Comparison of ENCODE assay signal across 8 mouse cellular contexts in genomic region chr7:128743898-128744297, GRCm38 (mm10). TPM values are rescaled to one million over a fixed set of nuclear protein-coding genes. Genes with fewer than 3 reads are reported as not detected.
DNase-seq lines count a peak whose midpoint lies in the region; ATAC-seq and TF ChIP-seq lines count a peak whose summit lies in the region.

No protein-coding gene starts in this region.

- 68% methylated on average over 2 of the region's 2 CpGs for WGBS in forebrain, embryonic 13.5 days
- 30% methylated on average over 2 of the region's 2 CpGs for WGBS in liver, embryonic 12.5 days (ENCODE audit: insufficient replicate concordance)
- 59% methylated on average over 2 of the region's 2 CpGs for WGBS in thymus, adult 2 months

- no peaks in the 10 kb centered on the region for H3K9me3 ChIP-seq in forebrain, embryonic 13.5 days (replicated peaks)
- no peaks in the 10 kb centered on the region for H3K9me3 ChIP-seq in liver, embryonic 12.5 days (replicated peaks)

- no peaks in the 10 kb centered on the region for H3K36me3 ChIP-seq in forebrain, embryonic 13.5 days (ENCODE audit: poor library complexity, severe bottlenecking)
- peaks cover 19% of the 10 kb centered on the region for H3K36me3 ChIP-seq in liver, embryonic 12.5 days
- H3K36me3 ChIP-seq in thymus, adult 2 months (ENCODE audit: control insufficient read depth, insufficient read depth, low read length), result no peaks in the 10 kb centered on the region

- no peak for TF ChIP-seq CTCF in gastrocnemius, adult 2 months (IDR thresholded peaks at IDR 0.05)
- TF ChIP-seq CTCF in thymus, adult 2 months (IDR thresholded peaks at IDR 0.05; ENCODE audit: borderline replicate concordance, control insufficient read depth, extremely low read depth, insufficient read depth, low read length, poor library complexity), result no peak

- peaks cover 47% of the 10 kb centered on the region for H3K4me1 ChIP-seq in forebrain, embryonic 13.5 days
- H3K4me1 ChIP-seq in liver, embryonic 12.5 days, result peaks cover 52% of the 10 kb centered on the region
- H3K4me1 ChIP-seq in thymus, adult 2 months (replicated peaks; ENCODE audit: control insufficient read depth, insufficient read depth, low read length), result peaks cover 13% of the 10 kb centered on the region

- H3K4me3 ChIP-seq in gastrocnemius, adult 2 months, result peak overlapping the region; percentile 77
- H3K4me3 ChIP-seq in forebrain, embryonic 13.5 days, result peak overlapping the region; percentile 96; the same call in 1 of the 2 replicates
- no peak overlapping the region; the same call in 1 of the 2 replicates for H3K4me3 ChIP-seq in liver, embryonic 12.5 days
- no peak overlapping the region for H3K4me3 ChIP-seq in thymus, adult 2 months (ENCODE audit: control insufficient read depth, insufficient read depth, low read length)

- H3K27me3 ChIP-seq in forebrain, embryonic 13.5 days, result peaks cover 9% of the 10 kb centered on the region; the same call in 1 of the 2 replicates
- peaks cover 14% of the 10 kb centered on the region; the same call in 1 of the 2 replicates for H3K27me3 ChIP-seq in liver, embryonic 12.5 days (replicated peaks)
- no peaks in the 10 kb centered on the region for H3K27me3 ChIP-seq in thymus, adult 2 months (ENCODE audit: control insufficient read depth, insufficient read depth, low read length)

- peak overlapping the region; percentile 96 for H3K4me2 ChIP-seq in forebrain, embryonic 13.5 days
- peak overlapping the region; percentile 82 for H3K4me2 ChIP-seq in liver, embryonic 12.5 days

- intact Hi-C loops in gastrocnemius, adult 2 months (cut with DNase I), result no loop called here

- no peak for DNase-seq in gastrocnemius, adult 2 months
- no peak for DNase-seq in gastrocnemius, adult 8-10 months (ENCODE audit: low spot score in 2 of 2)
- DNase-seq in 3T3-L1 (ENCODE audit: low read depth, low spot score), result peak; percentile 61
- no peak for DNase-seq in natural killer cell, adult 2 months (ENCODE audit: low spot score in 2 of 2)
- DNase-seq in thymus, adult 2 months, result no peak
- DNase-seq in layer of hippocampus, adult 8-10 months (ENCODE audit: low spot score in 2 of 2), result no peak

- TF ChIP-seq POLR2A in thymus, adult 2 months (IDR thresholded peaks at IDR 0.05; ENCODE audit: control insufficient read depth, extremely low read depth, insufficient read depth, low read length, poor library complexity), result no peak

- peak overlapping the region; percentile 92; the same call in 1 of the 2 replicates for H3K27ac ChIP-seq in gastrocnemius, adult 2 months
- no peak overlapping the region for H3K27ac ChIP-seq in forebrain, embryonic 13.5 days
- H3K27ac ChIP-seq in liver, embryonic 12.5 days, result no peak overlapping the region
- H3K27ac ChIP-seq in thymus, adult 2 months (ENCODE audit: control insufficient read depth, insufficient read depth, low read length), result no peak overlapping the region

- no peak overlapping the region for H3K9ac ChIP-seq in forebrain, embryonic 13.5 days
- no peak overlapping the region for H3K9ac ChIP-seq in liver, embryonic 12.5 days

- ATAC-seq in forebrain, embryonic 13.5 days, result no peak
- no peak for ATAC-seq in liver, embryonic 12.5 days

RNA-seq across cellular contexts. Expression of gene Sec23ip, which starts 0.8 kb away (rescaled TPM):
- total RNA-seq in gastrocnemius, adult 2 months (2021), result 10 to 100 TPM; 22.7 to 23.5 TPM
- total RNA-seq in gastrocnemius, adult 8-10 months (2022), result 10 to 100 TPM; 17.2 to 20.0 (median 17.8) TPM
- polyA plus RNA-seq in forebrain, embryonic 13.5 days (2015; fragmentation: Nextera tagmentation; extraction: Ambion mirVana), result 40.1 and 41.9 TPM in 2 replicates
- 27.4 and 27.7 TPM in 2 replicates for polyA plus RNA-seq in liver, embryonic 12.5 days (2016; fragmentation: Nextera tagmentation; extraction: Ambion mirVana)
- 68.4 and 68.6 TPM in 2 replicates for polyA plus RNA-seq in thymus, adult 2 months (2012; rRNA removed)
- total RNA-seq in layer of hippocampus, adult 8-10 months (2022), result 10 to 100 TPM; 44.5 to 65.8 (median 54.9) TPM

RNA-seq across cellular contexts. Expression of gene Mcmbp, which starts 3.6 kb away (rescaled TPM):
- 10 to 100 TPM; 17.1 to 19.4 TPM for total RNA-seq in gastrocnemius, adult 2 months (2021)
- total RNA-seq in gastrocnemius, adult 8-10 months (2022), result 10 to 100 TPM; 14.2 to 16.2 (median 15.8) TPM
- polyA plus RNA-seq in forebrain, embryonic 13.5 days (2015; fragmentation: Nextera tagmentation; extraction: Ambion mirVana), result 66.8 and 69.2 TPM in 2 replicates
- 41.9 and 42.5 TPM in 2 replicates for polyA plus RNA-seq in liver, embryonic 12.5 days (2016; fragmentation: Nextera tagmentation; extraction: Ambion mirVana)
- polyA plus RNA-seq in thymus, adult 2 months (2012; rRNA removed), result 69.0 and 97.3 TPM in 2 replicates
- 10 to 100 TPM; 26.3 to 31.6 (median 29.0) TPM for total RNA-seq in layer of hippocampus, adult 8-10 months (2022)

Comparison
In these comparisons a context has a peak if more than half of its experiments do, and no peak if none do; other contexts are left out.
1. H3K4me3 ChIP-seq: peak in gastrocnemius, adult 2 months (single experiment) and forebrain, embryonic 13.5 days (single experiment); none in liver, embryonic 12.5 days (single experiment) and thymus, adult 2 months (single experiment).